Mouse (Mus musculus) midbrain, embryonic 16.5 days (tissue): Measurements from ENCODE around the gene Pih1d2. TPM values are rescaled to one million over a fixed set of nuclear protein-coding genes. Genes with fewer than 3 reads are reported as not detected.

ENCODE experiments used
- ATAC-seq: fragments of 200-750 bp; cut with Nextera tagmentation; 2 replicates; pipeline ENCODE4 v1.8.0; 2017; ENCODE audit warnings: moderate TSS enrichment
- H3K27ac ChIP-seq: fragments of 300-500 bp; sonication (generic); 2 replicates; pipeline ENCODE4 v1.5.1; 2014; ENCODE audit warnings: mild to moderate bottlenecking, low read length, mixed read lengths
- H3K27me3 ChIP-seq: fragments of 300-500 bp; sonication (generic); 2 replicates; pipeline ENCODE4 v1.6.1; 2014; ENCODE audit warnings: low read depth, low read length, mixed read lengths; ENCODE audit not compliant: control insufficient read depth, insufficient read depth
- H3K36me3 ChIP-seq: fragments of 300-500 bp; sonication (generic); 2 replicates; pipeline ENCODE4 v1.6.1; 2014; ENCODE audit warnings: mild to moderate bottlenecking, low read length, moderate library complexity, mixed read lengths; ENCODE audit not compliant: control insufficient read depth, insufficient read depth
- H3K4me1 ChIP-seq: fragments of 300-500 bp; sonication (generic); 2 replicates; pipeline ENCODE4 v1.6.1; 2014; ENCODE audit warnings: mild to moderate bottlenecking, low read length, mixed read lengths; ENCODE audit not compliant: control insufficient read depth, insufficient read depth
- H3K4me2 ChIP-seq: fragments of 300-500 bp; sonication (generic); 2 replicates; pipeline ENCODE4 v1.6.1; 2014; ENCODE audit warnings: mild to moderate bottlenecking, low read length, mixed read lengths
- H3K4me3 ChIP-seq: fragments of 300-500 bp; sonication (generic); 2 replicates; pipeline ENCODE4 v1.5.1; 2014; ENCODE audit warnings: low read depth, mild to moderate bottlenecking, low read length, moderate library complexity, mixed read lengths
- H3K9ac ChIP-seq: fragments of 300-500 bp; sonication (generic); 2 replicates; pipeline ENCODE4 v1.6.1; 2014; ENCODE audit warnings: low read depth, low read length, mixed read lengths
- H3K9me3 ChIP-seq: fragments of 300-500 bp; sonication (generic); replicated peaks from 2 replicates; pipeline ENCODE4 v1.6.1; 2014; ENCODE audit warnings: mild to moderate bottlenecking, low read length, mixed read lengths; ENCODE audit not compliant: control insufficient read depth, poor library complexity, severe bottlenecking
- WGBS: fragments of 180-500 bp; shearing (Covaris S2); extraction: QIAGEN DNeasy Blood & Tissue Kit; methylation state at CpG from one replicate; pipeline ENCODE4 v1.1.7; 2014; 5-methylcytosine and 5-hydroxymethylcytosine counted together
- polyA plus RNA-seq: library from polyadenylated mRNA; unstranded; fragments of >200 nt; fragmentation: Nextera tagmentation; extraction: Ambion mirVana; gene quantifications from 2 replicates; pipeline ENCODE4 v1.2.1, GENCODE M21; 2015

The Pih1d2 gene
- 5.7 and 5.9 TPM in 2 replicates for polyA plus RNA-seq

- under 1% methylated on average over 77 of the region's 81 CpGs for WGBS
- peak within 1 kb of the TSS; percentile 94 for H3K27ac ChIP-seq
Measured at GRCm38 (mm10) chr9:50616766-50617603, at the start of gene Pih1d2, which contains the start of gene Nkapd1. Gene Pih1d2, plus strand, starts transcription at chr9:50617321. Gene Nkapd1, minus strand, starts transcription at chr9:50617464.

GRCm38 (mm10) chr9:50567372-50567771 lies 49.7 kb upstream of the Pih1d2 start:
- Histone ChIP-seq H3K27ac (no peak overlapping the region), H3K4me1 (no peaks in the 10 kb centered on the region), H3K9ac (no peak overlapping the region), H3K27me3 (no peaks in the 10 kb centered on the region), H3K36me3 (no peaks in the 10 kb centered on the region), H3K4me2 (no peak overlapping the region), H3K9me3 (no peaks in the 10 kb centered on the region), H3K4me3 (no peak overlapping the region)
- no peak for ATAC-seq
- 94% methylated on average over 4 of the region's 4 CpGs for WGBS

More at GRCm38 (mm10) chr9:50616766-50617603, at the start of gene Pih1d2, which contains the start of gene Nkapd1:
- peaks cover 7% of the 10 kb centered on the region for H3K36me3 ChIP-seq
- H3K9ac ChIP-seq: peak within 1 kb of the TSS; percentile 94
- peak within 1 kb of the TSS; percentile 99 for H3K4me3 ChIP-seq
- no peaks in the 10 kb centered on the region for H3K9me3 ChIP-seq
- ATAC-seq: peak; percentile 95
- H3K4me1 ChIP-seq: peaks cover 18% of the 10 kb centered on the region
- H3K4me2 ChIP-seq: peak within 1 kb of the TSS; percentile 80
- no peaks in the 10 kb centered on the region for H3K27me3 ChIP-seq

- Histone ChIP-seq H3K9ac (no peak overlapping the region), H3K4me1 (no peaks in the 10 kb centered on the region), H3K27me3 (no peaks in the 10 kb centered on the region), H3K27ac (no peak overlapping the region), H3K4me2 (no peak overlapping the region), H3K9me3 (no peaks in the 10 kb centered on the region), H3K4me3 (no peak overlapping the region), H3K36me3 (no peaks in the 10 kb centered on the region)
- WGBS: 76% methylated on average over 2 of the region's 2 CpGs
- no peak for ATAC-seq
Measured at GRCm38 (mm10) chr9:50567881-50568280, 49.2 kb upstream of the Pih1d2 start.

GRCm38 (mm10) chr9:50569599-50570525 lies 47.3 kb upstream of the Pih1d2 start:
- no peaks in the 10 kb centered on the region for H3K9me3 ChIP-seq
- no peak overlapping the region for H3K27ac ChIP-seq
- H3K27me3 ChIP-seq: no peaks in the 10 kb centered on the region
- 82% methylated on average over 10 of the region's 10 CpGs for WGBS
- H3K36me3 ChIP-seq: no peaks in the 10 kb centered on the region
- H3K9ac ChIP-seq: no peak overlapping the region
- H3K4me2 ChIP-seq: no peak overlapping the region
- no peak overlapping the region for H3K4me3 ChIP-seq
- no peaks in the 10 kb centered on the region for H3K4me1 ChIP-seq
- ATAC-seq: no peak

- Histone ChIP-seq H3K4me3 (no peak overlapping the region), H3K9me3 (no peaks in the 10 kb centered on the region), H3K9ac (no peak overlapping the region), H3K4me1 (no peaks in the 10 kb centered on the region), H3K27me3 (no peaks in the 10 kb centered on the region), H3K4me2 (no peak overlapping the region), H3K36me3 (no peaks in the 10 kb centered on the region), H3K27ac (no peak overlapping the region)
- ATAC-seq: no peak
- 9% methylated on average over 4 of the region's 4 CpGs for WGBS
Measured at GRCm38 (mm10) chr9:50580370-50580769, 36.8 kb upstream of the Pih1d2 start.

- WGBS: 79% methylated on average over 6 of the region's 6 CpGs
Measured at GRCm38 (mm10) chr9:50585145-50585818, 31.8 kb upstream of the Pih1d2 start.

GRCm38 (mm10) chr9:50586955-50587354 lies 30.2 kb upstream of the Pih1d2 start:
- Histone ChIP-seq H3K9ac (no peak overlapping the region), H3K4me2 (no peak overlapping the region), H3K4me1 (no peaks in the 10 kb centered on the region), H3K27me3 (no peaks in the 10 kb centered on the region), H3K27ac (no peak overlapping the region), H3K36me3 (no peaks in the 10 kb centered on the region), H3K9me3 (no peaks in the 10 kb centered on the region), H3K4me3 (no peak overlapping the region)
- 78% methylated on average over 4 of the region's 4 CpGs for WGBS
- no peak for ATAC-seq

More at GRCm38 (mm10) chr9:50585145-50585818, 31.8 kb upstream of the Pih1d2 start:
- Histone ChIP-seq H3K9ac (no peak overlapping the region), H3K4me3 (no peak overlapping the region), H3K36me3 (no peaks in the 10 kb centered on the region), H3K4me2 (no peak overlapping the region), H3K27ac (no peak overlapping the region), H3K27me3 (no peaks in the 10 kb centered on the region), H3K9me3 (no peaks in the 10 kb centered on the region), H3K4me1 (no peaks in the 10 kb centered on the region)
- ATAC-seq: no peak

- Histone ChIP-seq H3K27ac (no peak overlapping the region), H3K4me1 (no peaks in the 10 kb centered on the region), H3K9ac (no peak overlapping the region), H3K9me3 (no peaks in the 10 kb centered on the region), H3K4me3 (no peak overlapping the region), H3K27me3 (no peaks in the 10 kb centered on the region), H3K36me3 (peaks cover 5% of the 10 kb centered on the region), H3K4me2 (no peak overlapping the region)
- no peak for ATAC-seq
- 80% methylated on average over 10 of the region's 10 CpGs for WGBS
Measured at GRCm38 (mm10) chr9:50590856-50591518, 26.1 kb upstream of the Pih1d2 start.
